Mouse (Mus musculus): ENCODE measurements at regions not wholly inside any gene's neighbourhood (a gene's known extent, or its start where the extent isn't known, plus 50 kb on each side); places are given as distances from the start of the nearest gene placed in this dataset.
"Not testable (repeated sequence)": the region's sequence is repeated elsewhere in the genome, so short reads cannot be mapped to it uniquely, and the experiment has no call there.

DNA sequence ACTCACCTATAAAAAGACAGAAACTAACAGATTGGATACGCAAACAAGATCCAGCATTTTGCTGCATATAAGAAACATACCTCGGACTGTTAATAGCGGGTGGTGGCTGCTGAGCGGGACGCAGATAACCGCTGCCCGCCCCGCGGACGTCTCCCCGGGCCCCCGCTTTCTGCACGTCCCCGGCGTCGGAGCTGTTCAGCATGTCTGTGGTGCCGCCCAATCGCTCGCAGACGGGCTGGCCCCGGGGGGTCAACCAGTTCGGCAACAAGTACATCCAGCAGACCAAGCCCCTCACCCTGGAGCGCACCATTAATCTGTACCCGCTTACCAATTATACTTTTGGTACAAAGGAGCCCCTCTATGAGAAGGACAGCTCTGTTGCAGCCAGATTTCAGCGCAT, 682.4 kb upstream of the Agtr1b start:
- not testable (repeated sequence) for H3K9ac ChIP-seq (ENCODE audit: low read depth, low read length); H3K9me3 ChIP-seq (ENCODE audit: control insufficient read depth, low read length); H3K36me3 ChIP-seq (ENCODE audit: control insufficient read depth, insufficient read depth, low read length); H3K27me3 ChIP-seq (ENCODE audit: control insufficient read depth, insufficient read depth, low read length); H3K4me3 ChIP-seq (ENCODE audit: low read length); H3K4me2 ChIP-seq (replicated peaks; ENCODE audit: low read depth, low read length); H3K4me1 ChIP-seq (ENCODE audit: control insufficient read depth, insufficient read depth, low read length); H3K27ac ChIP-seq (ENCODE audit: low read depth, low read length)
- peak; percentile 46; the same call in 1 of the 2 replicates for ATAC-seq (ENCODE audit: low FRiP score, low TSS enrichment)
- 72% methylated on average over 14 of the region's 25 CpGs for WGBS

DNA sequence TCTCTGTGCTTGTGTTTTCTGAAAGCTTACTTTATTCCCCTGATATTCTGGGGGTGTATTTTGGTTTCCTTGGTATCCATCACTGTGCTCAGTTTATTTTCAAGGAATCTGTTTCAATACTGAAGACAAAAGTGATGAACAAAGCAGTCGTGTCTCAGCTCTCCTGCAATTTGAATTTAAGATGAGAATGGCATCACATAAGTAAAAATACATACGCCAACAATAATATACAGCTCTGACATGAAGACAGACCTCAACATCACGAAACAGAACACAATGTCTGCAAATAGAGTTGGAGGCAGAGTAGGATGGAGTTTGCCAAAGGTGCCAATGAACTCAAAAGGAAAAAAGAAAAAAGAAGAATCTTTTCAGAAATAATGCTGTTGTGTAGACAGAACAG, 679.0 kb upstream of the Agtr1b start:
- no peak overlapping the region for H3K4me3 ChIP-seq (ENCODE audit: low read length)
- no peak overlapping the region for H3K27ac ChIP-seq (ENCODE audit: low read depth, low read length)
- no peak for ATAC-seq (ENCODE audit: low FRiP score, low TSS enrichment)
- H3K4me2 ChIP-seq (replicated peaks; ENCODE audit: low read depth, low read length), result no peak overlapping the region
- H3K36me3 ChIP-seq (ENCODE audit: control insufficient read depth, insufficient read depth, low read length), result no peaks in the 10 kb centered on the region
- no peak overlapping the region for H3K9ac ChIP-seq (ENCODE audit: low read depth, low read length)
- WGBS, result 85% methylated on average over 3 of the region's 3 CpGs
- H3K4me1 ChIP-seq (ENCODE audit: control insufficient read depth, insufficient read depth, low read length), result no peaks in the 10 kb centered on the region
- H3K9me3 ChIP-seq (ENCODE audit: control insufficient read depth, low read length), result no peaks in the 10 kb centered on the region
- H3K27me3 ChIP-seq (ENCODE audit: control insufficient read depth, insufficient read depth, low read length), result no peaks in the 10 kb centered on the region

DNA sequence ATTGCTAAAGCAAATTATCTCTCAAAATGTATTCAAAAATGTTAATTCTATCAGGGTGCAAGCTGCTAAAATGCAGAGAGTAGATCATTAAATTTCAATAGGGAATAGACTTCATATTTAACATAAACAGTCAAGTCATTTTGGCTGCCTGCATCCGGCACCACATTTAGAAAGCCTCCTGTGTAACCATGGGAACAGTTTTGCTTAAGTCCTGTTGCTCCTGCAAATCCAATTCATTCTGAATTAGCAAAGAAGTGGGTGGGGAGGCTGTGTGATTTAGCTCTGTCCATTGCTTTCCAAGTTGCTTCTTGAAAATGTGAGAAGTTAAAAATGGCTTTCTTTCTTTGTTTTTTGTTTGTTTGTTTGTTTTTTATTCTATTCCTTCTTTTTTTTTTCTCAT, 658.9 kb upstream of the Agtr1b start:
- 63% methylated on average over 1 of the region's 1 CpGs for WGBS
- H3K9ac ChIP-seq (ENCODE audit: low read depth, low read length), result no peak overlapping the region
- ATAC-seq (ENCODE audit: low FRiP score, low TSS enrichment), result no peak
- no peaks in the 10 kb centered on the region for H3K4me1 ChIP-seq (ENCODE audit: control insufficient read depth, insufficient read depth, low read length)
- no peaks in the 10 kb centered on the region for H3K27me3 ChIP-seq (ENCODE audit: control insufficient read depth, insufficient read depth, low read length)
- H3K4me2 ChIP-seq (replicated peaks; ENCODE audit: low read depth, low read length), result no peak overlapping the region
- no peaks in the 10 kb centered on the region for H3K36me3 ChIP-seq (ENCODE audit: control insufficient read depth, insufficient read depth, low read length)
- H3K9me3 ChIP-seq (ENCODE audit: control insufficient read depth, low read length), result no peaks in the 10 kb centered on the region
- H3K4me3 ChIP-seq (ENCODE audit: low read length), result no peak overlapping the region
- H3K27ac ChIP-seq (ENCODE audit: low read depth, low read length), result no peak overlapping the region

DNA sequence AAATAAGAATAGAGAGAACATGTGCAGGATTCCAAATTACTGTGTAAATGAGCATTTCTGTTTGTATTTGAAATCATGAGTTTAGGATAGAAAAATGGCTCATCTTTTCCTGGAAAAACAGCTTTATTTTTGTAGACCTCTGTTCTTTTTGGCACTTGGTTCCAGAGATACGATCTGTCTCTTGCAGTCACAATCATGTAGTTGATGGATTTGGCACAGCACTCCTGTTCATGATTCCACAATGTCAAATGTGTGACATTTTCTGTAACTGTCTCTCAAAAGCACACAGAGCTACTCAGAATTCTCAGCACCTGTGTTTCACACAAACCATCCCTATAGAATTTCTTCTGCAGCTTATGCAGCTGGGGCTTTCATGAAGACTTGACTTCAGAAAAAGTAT, 654.0 kb upstream of the Agtr1b start:
- Histone ChIP-seq H3K9ac (ENCODE audit: low read depth, low read length) (no peak overlapping the region), H3K27me3 (ENCODE audit: control insufficient read depth, insufficient read depth, low read length) (no peaks in the 10 kb centered on the region), H3K36me3 (ENCODE audit: control insufficient read depth, insufficient read depth, low read length) (no peaks in the 10 kb centered on the region), H3K4me1 (ENCODE audit: control insufficient read depth, insufficient read depth, low read length) (no peaks in the 10 kb centered on the region), H3K27ac (ENCODE audit: low read depth, low read length) (no peak overlapping the region), H3K4me2 (replicated peaks; ENCODE audit: low read depth, low read length) (no peak overlapping the region), H3K4me3 (ENCODE audit: low read length) (no peak overlapping the region), H3K9me3 (ENCODE audit: control insufficient read depth, low read length) (no peaks in the 10 kb centered on the region)
- WGBS, result 76% methylated on average over 1 of the region's 1 CpGs
- ATAC-seq (ENCODE audit: low FRiP score, low TSS enrichment), result no peak

DNA sequence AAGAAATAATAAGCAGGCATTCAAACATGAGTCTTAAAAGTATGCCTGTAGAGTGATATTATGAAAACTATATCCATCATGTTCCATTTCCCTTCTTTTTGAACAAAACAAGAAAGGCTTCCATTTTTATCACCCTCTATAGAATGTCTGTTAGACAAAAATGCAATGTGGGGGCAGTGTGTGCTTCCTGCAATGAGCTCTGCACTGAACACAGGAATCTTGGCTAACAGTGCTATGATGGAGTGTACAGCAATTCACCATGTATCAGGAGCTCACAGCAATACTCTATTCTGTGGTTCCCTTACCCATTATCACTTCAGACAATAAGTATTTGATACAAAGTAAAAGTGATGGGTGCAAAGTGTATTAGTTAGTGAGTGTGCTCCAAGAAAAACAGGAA, 653.3 kb upstream of the Agtr1b start:
- ATAC-seq (ENCODE audit: low FRiP score, low TSS enrichment), result no peak
- Histone ChIP-seq H3K4me1 (ENCODE audit: control insufficient read depth, insufficient read depth, low read length) (no peaks in the 10 kb centered on the region), H3K4me2 (replicated peaks; ENCODE audit: low read depth, low read length) (no peak overlapping the region), H3K4me3 (ENCODE audit: low read length) (no peak overlapping the region), H3K9ac (ENCODE audit: low read depth, low read length) (no peak overlapping the region), H3K27me3 (ENCODE audit: control insufficient read depth, insufficient read depth, low read length) (no peaks in the 10 kb centered on the region), H3K36me3 (ENCODE audit: control insufficient read depth, insufficient read depth, low read length) (no peaks in the 10 kb centered on the region), H3K9me3 (ENCODE audit: control insufficient read depth, low read length) (no peaks in the 10 kb centered on the region), H3K27ac (ENCODE audit: low read depth, low read length) (no peak overlapping the region)

DNA sequence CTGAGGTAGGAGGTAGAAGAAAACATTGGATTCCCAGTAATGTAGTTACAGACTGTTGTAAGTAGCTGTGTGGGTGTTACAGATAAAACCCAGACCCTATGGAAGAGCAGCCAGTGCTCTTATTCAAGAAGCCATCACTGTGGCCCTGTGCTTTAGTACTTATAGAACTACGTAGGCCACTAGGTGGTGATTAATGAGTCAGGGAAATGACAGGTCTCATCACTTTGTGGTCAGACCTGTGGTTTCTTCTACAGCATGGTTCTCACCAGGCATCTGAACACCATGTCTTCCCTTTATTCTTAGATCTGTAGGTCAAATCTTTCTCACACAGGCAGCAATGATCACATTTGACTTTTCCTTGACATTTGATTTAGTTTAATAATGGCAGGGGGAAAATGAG, 642.7 kb upstream of the Agtr1b start:
- Histone ChIP-seq H3K9ac (ENCODE audit: low read depth, low read length) (no peak overlapping the region), H3K4me3 (ENCODE audit: low read length) (no peak overlapping the region), H3K4me2 (replicated peaks; ENCODE audit: low read depth, low read length) (no peak overlapping the region), H3K9me3 (ENCODE audit: control insufficient read depth, low read length) (no peaks in the 10 kb centered on the region), H3K36me3 (ENCODE audit: control insufficient read depth, insufficient read depth, low read length) (no peaks in the 10 kb centered on the region), H3K27me3 (ENCODE audit: control insufficient read depth, insufficient read depth, low read length) (no peaks in the 10 kb centered on the region), H3K4me1 (ENCODE audit: control insufficient read depth, insufficient read depth, low read length) (no peaks in the 10 kb centered on the region), H3K27ac (ENCODE audit: low read depth, low read length) (no peak overlapping the region)
- WGBS, result 88% methylated on average over 1 of the region's 1 CpGs
- no peak for ATAC-seq (ENCODE audit: low FRiP score, low TSS enrichment)

DNA sequence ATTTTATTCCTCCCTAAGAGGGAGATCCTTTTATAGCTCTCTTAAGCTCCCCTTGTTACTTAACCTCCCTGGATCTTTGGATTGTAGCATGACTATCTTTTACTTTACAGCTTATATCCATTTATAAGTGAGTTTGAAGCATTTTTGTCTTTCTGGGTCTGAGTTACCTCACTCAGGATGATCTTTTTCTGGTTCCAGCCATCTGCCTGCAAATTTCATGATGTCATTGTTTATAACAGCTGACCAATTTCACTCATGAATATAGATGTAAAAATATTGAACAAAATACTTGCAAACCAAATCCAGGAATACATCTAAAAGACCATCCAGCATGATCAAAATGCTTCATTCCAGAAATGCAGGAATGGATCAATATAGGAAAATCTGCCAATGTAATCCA, 631.3 kb upstream of the Agtr1b start:
- Histone ChIP-seq H3K4me2 (replicated peaks; ENCODE audit: low read depth, low read length) (no peak overlapping the region), H3K9me3 (ENCODE audit: control insufficient read depth, low read length) (no peaks in the 10 kb centered on the region)
- no peak for ATAC-seq (ENCODE audit: low FRiP score, low TSS enrichment)

DNA sequence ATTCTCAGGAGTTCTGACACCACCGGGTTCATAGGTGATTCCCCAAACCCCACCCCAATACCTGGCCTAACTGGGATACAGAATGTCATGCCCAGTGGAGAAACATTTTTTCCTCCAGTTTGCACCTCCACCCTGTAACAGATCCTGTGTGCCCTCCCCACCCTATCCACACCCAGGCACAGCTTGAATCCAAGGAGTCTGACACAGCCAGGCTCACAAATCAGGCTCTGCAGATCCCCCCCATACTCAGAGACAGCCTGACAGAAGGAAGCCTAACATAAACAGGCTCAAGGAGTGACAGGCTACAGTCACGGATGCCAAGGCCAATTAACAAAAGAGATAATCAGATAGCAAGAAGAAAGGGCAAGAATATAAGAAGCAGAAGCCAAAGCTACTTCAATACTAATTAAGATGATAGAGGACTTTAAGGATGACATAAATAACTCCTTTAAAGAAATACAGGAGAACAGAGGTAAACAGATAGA, 622.6 kb upstream of the Agtr1b start:
- Histone ChIP-seq H3K27me3 (ENCODE audit: control insufficient read depth, insufficient read depth, low read length) (no peaks in the 10 kb centered on the region), H3K4me2 (replicated peaks; ENCODE audit: low read depth, low read length) (no peak overlapping the region), H3K4me3 (ENCODE audit: low read length) (no peak overlapping the region), H3K4me1 (ENCODE audit: control insufficient read depth, insufficient read depth, low read length) (no peaks in the 10 kb centered on the region), H3K9me3 (ENCODE audit: control insufficient read depth, low read length) (no peaks in the 10 kb centered on the region), H3K27ac (ENCODE audit: low read depth, low read length) (no peak overlapping the region), H3K9ac (ENCODE audit: low read depth, low read length) (no peak overlapping the region), H3K36me3 (ENCODE audit: control insufficient read depth, insufficient read depth, low read length) (no peaks in the 10 kb centered on the region)
- 61% methylated on average over 2 of the region's 2 CpGs for WGBS
- no peak for ATAC-seq (ENCODE audit: low FRiP score, low TSS enrichment)

More for the DNA sequence above, 631.3 kb upstream of the Agtr1b start:
- no peaks in the 10 kb centered on the region for H3K27me3 ChIP-seq (ENCODE audit: control insufficient read depth, insufficient read depth, low read length)
- no peak overlapping the region for H3K27ac ChIP-seq (ENCODE audit: low read depth, low read length)
- no peak overlapping the region for H3K9ac ChIP-seq (ENCODE audit: low read depth, low read length)
- H3K4me3 ChIP-seq (ENCODE audit: low read length), result no peak overlapping the region
- H3K36me3 ChIP-seq (ENCODE audit: control insufficient read depth, insufficient read depth, low read length), result no peaks in the 10 kb centered on the region
- no peaks in the 10 kb centered on the region for H3K4me1 ChIP-seq (ENCODE audit: control insufficient read depth, insufficient read depth, low read length)

DNA sequence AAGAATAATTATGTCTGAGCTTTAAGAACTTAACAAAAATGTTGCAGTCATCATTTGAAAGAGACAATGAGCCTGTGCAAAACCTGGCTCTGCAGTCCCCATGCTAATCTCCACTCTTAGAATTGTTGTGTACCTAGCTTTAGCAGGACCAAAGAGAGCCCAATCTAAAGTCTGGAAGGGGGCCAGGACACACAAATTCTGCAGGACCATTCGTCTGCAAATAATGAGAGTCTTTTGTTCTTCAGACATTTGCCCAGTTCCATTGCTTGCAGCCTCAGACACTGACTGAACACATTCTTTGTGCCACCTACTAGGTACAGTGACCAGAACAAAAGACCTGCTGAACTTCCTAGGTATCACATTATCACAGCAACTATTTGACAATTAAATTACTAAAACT, 620.0 kb upstream of the Agtr1b start:
- ATAC-seq (ENCODE audit: low FRiP score, low TSS enrichment), result no peak; the same call in 1 of the 2 replicates
- no peaks in the 10 kb centered on the region for H3K36me3 ChIP-seq (ENCODE audit: control insufficient read depth, insufficient read depth, low read length)
- H3K4me1 ChIP-seq (ENCODE audit: control insufficient read depth, insufficient read depth, low read length), result no peaks in the 10 kb centered on the region
- H3K4me2 ChIP-seq (replicated peaks; ENCODE audit: low read depth, low read length), result no peak overlapping the region
- H3K9ac ChIP-seq (ENCODE audit: low read depth, low read length), result no peak overlapping the region
- H3K4me3 ChIP-seq (ENCODE audit: low read length), result no peak overlapping the region
- no peaks in the 10 kb centered on the region for H3K27me3 ChIP-seq (ENCODE audit: control insufficient read depth, insufficient read depth, low read length)
- H3K27ac ChIP-seq (ENCODE audit: low read depth, low read length), result no peak overlapping the region
- WGBS, result 33% methylated on average over 1 of the region's 1 CpGs
- no peaks in the 10 kb centered on the region for H3K9me3 ChIP-seq (ENCODE audit: control insufficient read depth, low read length)

DNA sequence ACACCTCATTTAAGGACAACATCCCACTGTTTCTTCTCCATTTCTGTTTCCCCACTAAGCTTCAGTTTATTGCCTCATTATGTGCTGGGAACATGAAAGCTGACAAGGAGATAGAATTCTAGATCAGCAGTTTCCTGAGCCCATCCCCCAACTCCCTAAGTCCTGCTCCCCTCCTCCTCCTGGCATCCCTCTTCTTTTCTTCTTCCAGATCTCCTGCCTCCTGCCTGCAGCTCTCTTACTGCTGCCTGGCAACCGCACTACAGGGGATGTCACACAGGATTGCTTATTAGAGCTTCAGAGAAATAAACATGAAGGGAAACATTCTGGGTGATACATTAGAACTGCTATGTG, 619.4 kb upstream of the Agtr1b start:
- no peak for ATAC-seq (ENCODE audit: low FRiP score, low TSS enrichment)
- 19% methylated on average over 1 of the region's 1 CpGs for WGBS

More for the DNA sequence above, 619.4 kb upstream of the Agtr1b start:
- Histone ChIP-seq H3K36me3 (ENCODE audit: control insufficient read depth, insufficient read depth, low read length) (no peaks in the 10 kb centered on the region), H3K4me1 (ENCODE audit: control insufficient read depth, insufficient read depth, low read length) (no peaks in the 10 kb centered on the region), H3K27me3 (ENCODE audit: control insufficient read depth, insufficient read depth, low read length) (no peaks in the 10 kb centered on the region), H3K9me3 (ENCODE audit: control insufficient read depth, low read length) (no peaks in the 10 kb centered on the region), H3K4me2 (replicated peaks; ENCODE audit: low read depth, low read length) (no peak overlapping the region), H3K9ac (ENCODE audit: low read depth, low read length) (no peak overlapping the region), H3K27ac (ENCODE audit: low read depth, low read length) (no peak overlapping the region), H3K4me3 (ENCODE audit: low read length) (no peak overlapping the region)
